Mouse (Mus musculus) embryo, embryonic 10.5 days (tissue): ENCODE data around the gene Olfr310.

Experiments used
- DNase-seq: peaks from one replicate; pipeline ENCODE4 v3.0.0-alpha.2; 2015; ENCODE audit warnings: low spot score

Gene Olfr310

DNA sequence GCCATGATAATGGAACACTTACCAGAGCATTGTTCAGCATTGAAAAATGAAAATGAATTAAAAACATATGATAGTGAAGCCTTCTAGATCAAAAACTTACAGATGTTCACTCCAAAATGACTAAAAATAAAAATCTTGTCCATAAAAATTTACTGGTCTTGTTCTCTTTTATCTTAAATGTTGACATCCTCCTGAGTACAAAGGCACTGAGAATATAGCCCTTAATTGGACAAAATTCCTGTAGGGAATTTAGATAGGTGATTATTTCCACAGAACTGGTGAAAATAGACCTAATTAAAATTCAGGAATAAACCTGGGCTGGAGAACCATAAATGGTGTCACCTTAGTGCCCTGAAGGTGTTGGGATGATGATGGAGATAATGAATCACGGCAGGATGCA lies at the start of gene Olfr310:
TSS of gene Olfr310 (minus strand) at position 101 of the 400 bp plus-strand sequence.
- DNase-seq, result no peak

DNA sequence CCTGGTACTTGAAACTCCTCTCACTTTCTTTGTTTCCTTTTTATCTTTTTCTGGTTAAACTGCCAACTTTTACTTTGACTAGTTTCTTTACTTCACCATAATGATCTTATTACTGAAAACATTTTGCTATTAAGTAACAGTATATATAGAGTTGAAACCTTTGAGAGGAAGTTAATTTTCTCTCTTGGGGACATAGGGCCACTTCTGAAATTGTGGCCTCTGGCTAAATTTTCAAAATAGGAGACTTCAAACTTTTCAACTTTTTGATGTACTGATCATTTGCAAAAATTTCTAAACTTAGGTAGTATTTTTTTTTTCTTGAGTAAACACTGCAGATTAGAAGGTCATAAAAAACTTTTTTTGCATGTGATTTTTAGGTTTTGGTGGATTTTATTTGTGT lies 48.6 kb upstream of the Olfr310 start, which contains the start of gene Olfr308:
TSS of gene Olfr308 (minus strand) at position 101 of the 400 bp plus-strand sequence.
- no peak for DNase-seq

DNA sequence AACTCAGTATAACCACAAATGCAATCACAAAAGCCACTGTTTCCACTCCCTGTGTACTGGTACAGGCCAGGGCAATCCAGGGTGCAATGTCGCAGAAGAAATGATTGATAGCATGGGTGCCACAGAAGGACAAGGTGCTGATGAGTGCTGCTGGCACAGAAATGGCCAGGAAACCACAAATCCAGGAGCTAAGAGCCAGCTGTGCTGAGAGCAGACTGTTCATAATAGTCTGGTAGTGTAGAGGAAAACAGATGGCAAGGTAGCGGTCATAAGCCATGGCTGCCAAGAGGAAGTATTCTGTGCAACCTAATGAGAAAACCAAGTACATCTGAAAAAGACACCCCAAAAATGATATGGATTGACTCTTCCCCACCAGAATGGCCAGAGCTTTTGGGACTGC lies 44.4 kb upstream of the Olfr310 start:
- no peak for DNase-seq

DNA sequence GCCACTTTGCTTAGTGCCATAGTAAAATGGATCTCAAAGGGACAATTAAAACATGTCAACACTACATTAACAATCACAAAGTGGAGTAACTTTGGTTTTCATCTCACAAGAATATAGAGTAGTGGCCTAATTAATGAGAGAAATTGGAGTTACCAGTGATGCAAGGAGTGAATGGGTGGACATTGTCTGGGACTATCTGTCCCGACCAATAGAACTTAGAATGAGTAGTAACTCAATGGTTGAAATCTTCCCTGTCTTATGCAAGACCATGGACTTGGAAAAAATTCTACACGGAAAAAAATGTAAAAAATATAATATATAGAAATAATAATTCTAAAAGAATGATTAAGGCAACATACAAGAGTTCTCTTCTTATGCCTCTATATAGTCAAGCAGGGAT lies 36.6 kb upstream of the Olfr310 start, which contains the start of gene Olfr309:
TSS of gene Olfr309 (minus strand) at position 101 of the 400 bp plus-strand sequence.
- no peak for DNase-seq

DNA sequence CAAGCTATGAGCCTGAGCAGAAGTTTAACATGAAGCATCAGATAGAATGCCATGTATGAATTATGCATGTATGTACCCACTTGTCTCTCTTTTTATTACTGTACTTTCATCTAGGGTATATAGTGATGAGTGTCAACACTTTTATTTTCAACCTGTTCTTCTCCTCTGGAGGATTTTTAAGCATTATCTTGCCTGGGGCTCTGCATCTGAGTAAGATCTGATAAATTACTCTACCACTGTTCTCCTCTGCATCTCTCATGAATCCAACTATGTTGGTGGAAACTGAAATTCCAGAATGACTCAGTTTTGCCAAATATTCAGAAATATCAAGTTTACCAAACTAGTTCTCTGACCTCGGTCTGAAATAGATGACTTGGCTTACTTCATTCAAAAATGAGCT lies 30.8 kb downstream of the Olfr310 start, which contains the start of gene Vmn2r76:
TSS of gene Vmn2r76 (minus strand) at position 101 of the 400 bp plus-strand sequence.
- DNase-seq, result no peak
